ENCODE assay signal across 8 mouse cellular contexts in genomic region chr10:81574081-81575056, GRCm38 (mm10). TPM values are rescaled to one million over a fixed set of nuclear protein-coding genes. Genes with fewer than 3 reads are reported as not detected.
A peak's percentile ranks its signal among the peaks of the same experiment; 100 is the strongest.
DNase-seq lines count a peak whose midpoint lies in the region; ATAC-seq lines count a peak whose summit lies in the region.

TSS of gene Tle2 (plus strand) at chr10:81574561.

- peak within 1 kb of the TSS; percentile 60 for H3K4me3 ChIP-seq in kidney, embryonic 15.5 days (replicated peaks)
- peak within 1 kb of the TSS; percentile 55 for H3K4me3 ChIP-seq in hindbrain, embryonic 14.5 days (replicated peaks; ENCODE audit: low read length)
- H3K4me3 ChIP-seq in liver, embryonic 16.5 days (ENCODE audit: low read depth, low read length) = peak within 1 kb of the TSS; percentile 58

- WGBS in kidney, embryonic 15.5 days = 27% methylated on average over 10 of the region's 10 CpGs
- WGBS in hindbrain, embryonic 14.5 days = 20% methylated on average over 10 of the region's 10 CpGs
- WGBS in liver, embryonic 16.5 days (ENCODE audit: insufficient replicate concordance) = 23% methylated on average over 10 of the region's 10 CpGs

- H3K9me3 ChIP-seq in kidney, embryonic 15.5 days (replicated peaks) = no peaks in the 10 kb centered on the region
- no peaks in the 10 kb centered on the region for H3K9me3 ChIP-seq in hindbrain, embryonic 14.5 days (ENCODE audit: control insufficient read depth, low read length)
- no peaks in the 10 kb centered on the region for H3K9me3 ChIP-seq in liver, embryonic 16.5 days (replicated peaks; ENCODE audit: control insufficient read depth, low read length)

- no peaks in the 10 kb centered on the region for H3K36me3 ChIP-seq in kidney, embryonic 15.5 days
- H3K36me3 ChIP-seq in hindbrain, embryonic 14.5 days (replicated peaks; ENCODE audit: control insufficient read depth, insufficient read depth) = no peaks in the 10 kb centered on the region
- no peaks in the 10 kb centered on the region for H3K36me3 ChIP-seq in liver, embryonic 16.5 days (ENCODE audit: control insufficient read depth, insufficient read depth)

- peak within 1 kb of the TSS; percentile 76 for H3K27ac ChIP-seq in kidney, embryonic 15.5 days
- H3K27ac ChIP-seq in hindbrain, embryonic 14.5 days = peak within 1 kb of the TSS; percentile 40; the same call in 1 of the 2 replicates
- no peak within 1 kb of the TSS for H3K27ac ChIP-seq in liver, embryonic 16.5 days (ENCODE audit: low read length)

- H3K9ac ChIP-seq in kidney, embryonic 15.5 days = peak within 1 kb of the TSS; percentile 54
- peak within 1 kb of the TSS; percentile 74 for H3K9ac ChIP-seq in hindbrain, embryonic 14.5 days
- peak within 1 kb of the TSS; percentile 48 for H3K9ac ChIP-seq in liver, embryonic 16.5 days (ENCODE audit: low read depth, low read length)

- DNase-seq in kidney, adult 18-20 months = no peak
- DNase-seq in NIH3T3 (ENCODE audit: low read depth) = peak; percentile 60
- peak; percentile 49 to 53 for DNase-seq in cerebellum, postnatal 36 days
- DNase-seq in hindbrain, embryonic 14.5 days (ENCODE audit: low spot score) = no peak
- no peak for DNase-seq in right cerebral cortex, postnatal 36 days (ENCODE audit: low spot score in 2 of 2)

- peaks cover 41% of the 10 kb centered on the region for H3K27me3 ChIP-seq in kidney, embryonic 15.5 days
- H3K27me3 ChIP-seq in hindbrain, embryonic 14.5 days (ENCODE audit: control insufficient read depth, insufficient read depth, low read length) = peaks cover 51% of the 10 kb centered on the region
- H3K27me3 ChIP-seq in liver, embryonic 16.5 days (ENCODE audit: control insufficient read depth, insufficient read depth, low read depth, low read length) = peaks cover 35% of the 10 kb centered on the region

- H3K4me1 ChIP-seq in kidney, embryonic 15.5 days = peaks cover 73% of the 10 kb centered on the region
- H3K4me1 ChIP-seq in hindbrain, embryonic 14.5 days (replicated peaks; ENCODE audit: control insufficient read depth, insufficient read depth, low read length) = peaks cover 40% of the 10 kb centered on the region
- peaks cover 50% of the 10 kb centered on the region for H3K4me1 ChIP-seq in liver, embryonic 16.5 days (ENCODE audit: control insufficient read depth, low read depth, low read length)

- no peak for ATAC-seq in kidney, embryonic 15.5 days (replicated peaks; ENCODE audit: low FRiP score)
- no peak for ATAC-seq in hindbrain, embryonic 14.5 days (ENCODE audit: low FRiP score)
- no peak for ATAC-seq in liver, embryonic 16.5 days (ENCODE audit: low read depth)
- ATAC-seq in inflammation-experienced regulatory T-cells, adult 6 months = no peak

- peak within 1 kb of the TSS; percentile 87 for H3K4me2 ChIP-seq in kidney, embryonic 15.5 days
- peak within 1 kb of the TSS; percentile 74 for H3K4me2 ChIP-seq in hindbrain, embryonic 14.5 days (replicated peaks)
- peak within 1 kb of the TSS; percentile 70 for H3K4me2 ChIP-seq in liver, embryonic 16.5 days (ENCODE audit: low read depth, low read length)

RNA-seq across cellular contexts. Expression of gene Tle2, which starts in this region (rescaled TPM):
- polyA plus RNA-seq in kidney, embryonic 15.5 days (2015; fragmentation: Nextera tagmentation; extraction: Ambion mirVana) = 39.3 and 45.6 TPM in 2 replicates
- 24.5 and 29.7 TPM in 2 replicates for polyA plus RNA-seq in hindbrain, embryonic 14.5 days (2014; fragmentation: Nextera tagmentation; extraction: Ambion mirVana)
- polyA plus RNA-seq in liver, embryonic 16.5 days (2015; fragmentation: Nextera tagmentation; extraction: Ambion mirVana) = 1.8 and 2.7 TPM in 2 replicates
- 1 to 10 TPM in 2 of 3 experiments, not detected in 1; 1.4 TPM for polyA plus RNA-seq in inflammation-experienced regulatory T-cells, adult 6 months (2017; shearing (Covaris generic))

Comparison
In these comparisons a context has a peak if more than half of its experiments do, and no peak if none do; other contexts are left out.
1. DNase-seq: peak in NIH3T3 (single experiment) and cerebellum, postnatal 36 days (2 of 2); none in kidney, adult 18-20 months (single experiment), hindbrain, embryonic 14.5 days (single experiment) and right cerebral cortex, postnatal 36 days (0 of 2).
2. Peak in every context shown above with its lines, with median percentiles within 50 percentile points of each other: H3K4me2 ChIP-seq, H3K4me3 ChIP-seq and H3K9ac ChIP-seq.